8 mouse cellular contexts compared by ENCODE assay signal in genomic region chr2:166153399-166153793, GRCm38 (mm10). TPM values are rescaled to one million over a fixed set of nuclear protein-coding genes. Genes with fewer than 3 reads are reported as not detected.
A peak's percentile ranks its signal among the peaks of the same experiment; 100 is the strongest.
DNase-seq lines count a peak whose midpoint lies in the region; ATAC-seq and TF ChIP-seq lines count a peak whose summit lies in the region.

No protein-coding gene starts in this region.

- ATAC-seq in heart, embryonic 11.5 days (replicated peaks; ENCODE audit: insufficient number of reproducible peaks, low FRiP score, low TSS enrichment), result no peak
- ATAC-seq in forebrain, embryonic 16.5 days, result no peak
- ATAC-seq in liver, embryonic 13.5 days (ENCODE audit: low read depth), result no peak

- H3K27me3 ChIP-seq in heart, embryonic 11.5 days (ENCODE audit: control insufficient read depth, insufficient read depth, low read length), result no peaks in the 10 kb centered on the region
- H3K27me3 ChIP-seq in ES-Bruce4 (ENCODE audit: control insufficient read depth, insufficient read depth, low read length, poor library complexity, severe bottlenecking), result no peaks in the 10 kb centered on the region
- peaks cover 33% of the 10 kb centered on the region for H3K27me3 ChIP-seq in forebrain, embryonic 16.5 days (replicated peaks; ENCODE audit: control insufficient read depth, insufficient read depth, low read length)
- H3K27me3 ChIP-seq in liver, embryonic 13.5 days, result peaks cover 61% of the 10 kb centered on the region

- DNase-seq in heart, adult 18-20 months, result no peak
- no peak for DNase-seq in liver, embryonic 13.5 days
- DNase-seq in right cerebral cortex, adult 18-20 months, result no peak
- DNase-seq in thymus, postnatal 4 days, result no peak
- DNase-seq in gastrocnemius, postnatal 4 days (ENCODE audit: low spot score in 2 of 2), result no peak

- no peak for TF ChIP-seq CTCF in ES-Bruce4 (IDR thresholded peaks at IDR 0.05; ENCODE audit: low read depth, low read length)

- TF ChIP-seq EP300 in ES-Bruce4 (IDR thresholded peaks at IDR 0.05; ENCODE audit: insufficient read depth, low read depth, low read length), result peak; percentile 65

- peak overlapping the region; percentile 70 for H3K4me2 ChIP-seq in heart, embryonic 11.5 days
- peak overlapping the region; percentile 95 for H3K4me2 ChIP-seq in forebrain, embryonic 16.5 days (ENCODE audit: low read length)
- peak overlapping the region; percentile 72; the same call in 1 of the 2 replicates for H3K4me2 ChIP-seq in liver, embryonic 13.5 days

- peak overlapping the region; percentile 95; the same call in 1 of the 2 replicates for H3K9ac ChIP-seq in heart, embryonic 11.5 days (ENCODE audit: low read depth, low read length)
- peak overlapping the region; percentile 100 for H3K9ac ChIP-seq in ES-Bruce4 (ENCODE audit: low read depth, poor library complexity, severe bottlenecking)
- peak overlapping the region; percentile 77; the same call in 1 of the 2 replicates for H3K9ac ChIP-seq in forebrain, embryonic 16.5 days (replicated peaks; ENCODE audit: low read depth, low read length)
- no peak overlapping the region for H3K9ac ChIP-seq in liver, embryonic 13.5 days

- H3K36me3 ChIP-seq in heart, embryonic 11.5 days (ENCODE audit: control insufficient read depth, insufficient read depth, low read length), result no peaks in the 10 kb centered on the region
- H3K36me3 ChIP-seq in ES-Bruce4 (ENCODE audit: control insufficient read depth, insufficient read depth, low read length, poor library complexity, severe bottlenecking), result no peaks in the 10 kb centered on the region
- no peaks in the 10 kb centered on the region for H3K36me3 ChIP-seq in forebrain, embryonic 16.5 days (ENCODE audit: control insufficient read depth, insufficient read depth)
- H3K36me3 ChIP-seq in liver, embryonic 13.5 days, result no peaks in the 10 kb centered on the region

- no peak for TF ChIP-seq POLR2A in ES-Bruce4 (IDR thresholded peaks at IDR 0.05; ENCODE audit: insufficient read depth, low read length)

- H3K27ac ChIP-seq in heart, embryonic 11.5 days (ENCODE audit: low read depth, low read length), result 0 out of 2 replicates have a peak overlapping the region, but pooled peaks have one; percentile 12
- peak overlapping the region; percentile 66 for H3K27ac ChIP-seq in ES-Bruce4 (ENCODE audit: insufficient read depth, low read length)
- H3K27ac ChIP-seq in forebrain, embryonic 16.5 days (ENCODE audit: low read length), result no peak overlapping the region
- no peak overlapping the region for H3K27ac ChIP-seq in liver, embryonic 13.5 days

- no peaks in the 10 kb centered on the region for H3K9me3 ChIP-seq in heart, embryonic 11.5 days (replicated peaks; ENCODE audit: control insufficient read depth, low read length)
- H3K9me3 ChIP-seq in ES-Bruce4 (replicated peaks; ENCODE audit: control insufficient read depth, insufficient read depth, low read length, poor library complexity, severe bottlenecking), result no peaks in the 10 kb centered on the region
- no peaks in the 10 kb centered on the region for H3K9me3 ChIP-seq in forebrain, embryonic 16.5 days (ENCODE audit: control insufficient read depth, low read length)
- no peaks in the 10 kb centered on the region for H3K9me3 ChIP-seq in liver, embryonic 13.5 days (replicated peaks)

- peak overlapping the region; percentile 86 for H3K4me3 ChIP-seq in heart, embryonic 11.5 days (ENCODE audit: low read depth, low read length)
- peak overlapping the region; percentile 87 for H3K4me3 ChIP-seq in ES-Bruce4 (ENCODE audit: low read depth, low read length)
- H3K4me3 ChIP-seq in forebrain, embryonic 16.5 days (replicated peaks; ENCODE audit: low read length), result peak overlapping the region; percentile 65
- H3K4me3 ChIP-seq in liver, embryonic 13.5 days (replicated peaks), result no peak overlapping the region

- peaks cover 55% of the 10 kb centered on the region for H3K4me1 ChIP-seq in heart, embryonic 11.5 days (ENCODE audit: control insufficient read depth, insufficient read depth, low read length)
- H3K4me1 ChIP-seq in ES-Bruce4 (ENCODE audit: control insufficient read depth, insufficient read depth, low read length), result peaks cover 25% of the 10 kb centered on the region
- peaks cover 52% of the 10 kb centered on the region for H3K4me1 ChIP-seq in forebrain, embryonic 16.5 days (replicated peaks; ENCODE audit: control insufficient read depth, insufficient read depth, low read length)
- H3K4me1 ChIP-seq in liver, embryonic 13.5 days (replicated peaks), result peaks cover 8% of the 10 kb centered on the region; the same call in 1 of the 2 replicates

- WGBS in heart, embryonic 11.5 days (ENCODE audit: insufficient replicate concordance), result 30% methylated on average over 3 of the region's 3 CpGs
- WGBS in forebrain, embryonic 16.5 days, result 37% methylated on average over 3 of the region's 3 CpGs
- 25% methylated on average over 3 of the region's 3 CpGs for WGBS in liver, embryonic 13.5 days (ENCODE audit: insufficient replicate concordance)

RNA-seq across cellular contexts. Expression of gene Sulf2, which starts 2.1 kb away (rescaled TPM):
- 111 and 114 TPM in 2 replicates for polyA plus RNA-seq in heart, embryonic 11.5 days (2014; fragmentation: Nextera tagmentation; extraction: Ambion mirVana)
- 10 to 100 TPM; 39.7 to 40.6 TPM for total RNA-seq in heart, adult 18-20 months (2021)
- polyA plus RNA-seq in ES-Bruce4 (2011; ENCODE audit: insufficient read depth, insufficient read length, low read depth, missing spikeins), result 116 and 119 TPM in 2 replicates
- polyA plus RNA-seq in forebrain, embryonic 16.5 days (2015; fragmentation: Nextera tagmentation; extraction: Ambion mirVana), result 28.7 and 37.6 TPM in 2 replicates
- polyA plus RNA-seq in liver, embryonic 13.5 days (2015; fragmentation: Nextera tagmentation; extraction: Ambion mirVana), result 2.7 and 2.9 TPM in 2 replicates
- 10 to 100 TPM; 66.2 to 68.9 TPM for total RNA-seq in gastrocnemius, postnatal 4 days (2021)

Comparison
In these comparisons a context has a peak if more than half of its experiments do, and no peak if none do; other contexts are left out.
1. H3K27ac ChIP-seq: peak in heart, embryonic 11.5 days (single experiment) and ES-Bruce4 (single experiment); none in forebrain, embryonic 16.5 days (single experiment) and liver, embryonic 13.5 days (single experiment).
2. Peak in every context shown above with its lines, with median percentiles within 50 percentile points of each other: H3K4me2 ChIP-seq.